Mouse (Mus musculus) lung, embryonic 16.5 days (tissue): Measurements from ENCODE around the gene Akap7. TPM values are rescaled to one million over a fixed set of nuclear protein-coding genes. Genes with fewer than 3 reads are reported as not detected.

Experiments
- ATAC-seq: fragments of 200-750 bp; cut with Nextera tagmentation; 2 replicates; pipeline ENCODE4 v1.8.0; 2017; ENCODE audit warnings: low read depth, mild to moderate bottlenecking, moderate library complexity
- H3K27ac ChIP-seq: fragments of 300-500 bp; sonication (generic); 2 replicates; pipeline ENCODE4 v1.5.1; 2014; ENCODE audit warnings: mild to moderate bottlenecking, control low read depth, low read length
- H3K27me3 ChIP-seq: fragments of 300-500 bp; sonication (generic); 2 replicates; pipeline ENCODE4 v1.6.1; 2014; ENCODE audit warnings: low read depth, low read length, mixed read lengths; ENCODE audit not compliant: control insufficient read depth, insufficient read depth
- H3K36me3 ChIP-seq: fragments of 300-500 bp; sonication (generic); 2 replicates; pipeline ENCODE4 v1.6.1; 2014; ENCODE audit warnings: low read length; ENCODE audit not compliant: control insufficient read depth, insufficient read depth
- H3K4me1 ChIP-seq: fragments of 300-500 bp; sonication (generic); replicated peaks from 2 replicates; pipeline ENCODE4 v1.6.1; 2014; ENCODE audit warnings: low read length, mixed read lengths; ENCODE audit not compliant: control insufficient read depth, insufficient read depth
- H3K4me2 ChIP-seq: fragments of 300-500 bp; sonication (generic); 2 replicates; pipeline ENCODE4 v1.6.1; 2014; ENCODE audit warnings: low read depth, low read length, control low read depth
- H3K4me3 ChIP-seq: fragments of 300-500 bp; sonication (generic); 2 replicates; pipeline ENCODE4 v1.5.1; 2014; ENCODE audit warnings: mild to moderate bottlenecking, low read length, control low read depth
- H3K9ac ChIP-seq: fragments of 300-500 bp; sonication (generic); 2 replicates; pipeline ENCODE4 v1.6.1; 2014; ENCODE audit warnings: low read length, control low read depth
- H3K9me3 ChIP-seq: fragments of 300-500 bp; sonication (generic); 2 replicates; pipeline ENCODE4 v1.6.1; 2016; ENCODE audit warnings: low read length; ENCODE audit not compliant: control insufficient read depth
- WGBS: fragments of 180-500 bp; shearing (Covaris S2); extraction: QIAGEN DNeasy Blood & Tissue Kit; methylation state at CpG from one replicate; pipeline ENCODE4 v1.1.7; 2014; 5-methylcytosine and 5-hydroxymethylcytosine counted together
- polyA plus RNA-seq: library from polyadenylated mRNA; unstranded; fragments of >200 nt; fragmentation: Nextera tagmentation; extraction: Ambion mirVana; gene quantifications from 2 replicates; pipeline ENCODE4 v1.2.1, GENCODE M21; 2015

The Akap7 gene
- polyA plus RNA-seq, 1 experiment from 2014 or later, result 20.1 TPM

GRCm38 (mm10) chr10:25144787-25145761, 162.6 kb downstream of the Akap7 start:
- 66% methylated on average over 18 of the region's 18 CpGs for WGBS
- Histone ChIP-seq H3K4me3 (no peak overlapping the region), H3K36me3 (no peaks in the 10 kb centered on the region), H3K9me3 (no peaks in the 10 kb centered on the region), H3K4me1 (peaks cover 4% of the 10 kb centered on the region; the same call in 1 of the 2 replicates), H3K4me2 (peak overlapping the region; percentile 34; the same call in 1 of the 2 replicates), H3K9ac (no peak overlapping the region), H3K27ac (no peak overlapping the region), H3K27me3 (no peaks in the 10 kb centered on the region)
- no peak for ATAC-seq

GRCm38 (mm10) chr10:25141781-25142180, 165.9 kb downstream of the Akap7 start:
- Histone ChIP-seq H3K4me3 (no peak overlapping the region), H3K9me3 (peaks cover 8% of the 10 kb centered on the region; the same call in 1 of the 2 replicates), H3K36me3 (no peaks in the 10 kb centered on the region), H3K4me1 (peaks cover 7% of the 10 kb centered on the region), H3K27ac (no peak overlapping the region), H3K4me2 (no peak overlapping the region), H3K27me3 (no peaks in the 10 kb centered on the region), H3K9ac (no peak overlapping the region)
- 54% methylated on average over 1 of the region's 1 CpGs for WGBS
- no peak for ATAC-seq

GRCm38 (mm10) chr10:25140155-25140755, 167.4 kb downstream of the Akap7 start:
- no peak overlapping the region for H3K4me3 ChIP-seq
- WGBS, result 24% methylated on average over 14 of the region's 14 CpGs
- peak; percentile 98 for ATAC-seq
- 0 out of 2 replicates have a peak overlapping the region, but pooled peaks have one; percentile 7 for H3K4me2 ChIP-seq
- H3K9me3 ChIP-seq, result peaks cover 8% of the 10 kb centered on the region; the same call in 1 of the 2 replicates
- H3K9ac ChIP-seq, result no peak overlapping the region
- H3K4me1 ChIP-seq, result peaks cover 7% of the 10 kb centered on the region
- H3K27me3 ChIP-seq, result no peaks in the 10 kb centered on the region
- H3K27ac ChIP-seq, result peak overlapping the region; percentile 4
- H3K36me3 ChIP-seq, result no peaks in the 10 kb centered on the region

- Histone ChIP-seq H3K36me3 (no peaks in the 10 kb centered on the region), H3K4me3 (no peak overlapping the region), H3K9me3 (peaks cover under 1% of the 10 kb centered on the region; the same call in 1 of the 2 replicates), H3K4me1 (peaks cover 3% of the 10 kb centered on the region), H3K4me2 (no peak overlapping the region), H3K27me3 (no peaks in the 10 kb centered on the region), H3K27ac (no peak overlapping the region), H3K9ac (no peak overlapping the region)
- WGBS, result 79% methylated on average over 1 of the region's 1 CpGs
- ATAC-seq, result no peak
Measured at GRCm38 (mm10) chr10:25133581-25133980, 174.1 kb downstream of the Akap7 start.

GRCm38 (mm10) chr10:25128455-25128863, 179.2 kb downstream of the Akap7 start:
- no peaks in the 10 kb centered on the region for H3K27me3 ChIP-seq
- no peak overlapping the region for H3K4me3 ChIP-seq
- 48% methylated on average over 5 of the region's 5 CpGs for WGBS
- H3K36me3 ChIP-seq, result no peaks in the 10 kb centered on the region
- peaks cover 20% of the 10 kb centered on the region for H3K4me1 ChIP-seq
- H3K9me3 ChIP-seq, result no peaks in the 10 kb centered on the region
- peak; percentile 68; the same call in 1 of the 2 replicates for ATAC-seq
- peak overlapping the region; percentile 39; the same call in 1 of the 2 replicates for H3K27ac ChIP-seq
- H3K4me2 ChIP-seq, result no peak overlapping the region
- H3K9ac ChIP-seq, result no peak overlapping the region

GRCm38 (mm10) chr10:25126035-25126434, 181.6 kb downstream of the Akap7 start:
- peaks cover 20% of the 10 kb centered on the region for H3K4me1 ChIP-seq
- WGBS, result 36% methylated on average over 2 of the region's 2 CpGs
- H3K4me2 ChIP-seq, result no peak overlapping the region
- H3K36me3 ChIP-seq, result no peaks in the 10 kb centered on the region
- no peak overlapping the region for H3K4me3 ChIP-seq
- H3K27me3 ChIP-seq, result no peaks in the 10 kb centered on the region
- peak overlapping the region; percentile 56 for H3K27ac ChIP-seq
- no peaks in the 10 kb centered on the region for H3K9me3 ChIP-seq
- peak; percentile 66 for ATAC-seq
- H3K9ac ChIP-seq, result no peak overlapping the region

GRCm38 (mm10) chr10:25120871-25121554, 186.7 kb downstream of the Akap7 start:
- H3K27me3 ChIP-seq, result no peaks in the 10 kb centered on the region
- H3K27ac ChIP-seq, result no peak overlapping the region
- H3K9me3 ChIP-seq, result no peaks in the 10 kb centered on the region
- no peaks in the 10 kb centered on the region for H3K36me3 ChIP-seq
- H3K9ac ChIP-seq, result no peak overlapping the region
- H3K4me2 ChIP-seq, result no peak overlapping the region
- WGBS, result 83% methylated on average over 5 of the region's 5 CpGs
- no peak overlapping the region for H3K4me3 ChIP-seq
- ATAC-seq, result no peak
- peaks cover 6% of the 10 kb centered on the region for H3K4me1 ChIP-seq
